Mouse (Mus musculus): ENCODE data around the gene Mrpl50.

GRCm38 (mm10) chr4:49535675-49536294, 14.9 kb upstream of the Mrpl50 start:
- TF ChIP-seq GATA1 (IDR thresholded peaks at IDR 0.05; ENCODE audit: low read length) (no peak), TAL1 (IDR thresholded peaks at IDR 0.05; ENCODE audit: low read length) (no peak)
